Mouse (Mus musculus) forebrain, embryonic 11.5 days (tissue): ENCODE results near the gene Atp2c2. TPM values are rescaled to one million over a fixed set of nuclear protein-coding genes. Genes with fewer than 3 reads are reported as not detected.
A peak's percentile ranks its signal among the peaks of the same experiment; 100 is the strongest.

Source experiments
- ATAC-seq: fragments of 200-750 bp; cut with Nextera tagmentation; replicated peaks from 2 replicates; pipeline ENCODE4 v1.8.0; 2017; ENCODE audit warnings: moderate TSS enrichment; ENCODE audit not compliant: low FRiP score
- DNase-seq: peaks from one replicate; pipeline ENCODE4 v3.0.0-alpha.2; 2017; ENCODE audit warnings: low spot score
- H3K27ac ChIP-seq: fragments of 300-500 bp; sonication (generic); 2 replicates; pipeline ENCODE4 v1.5.1; 2014; ENCODE audit warnings: low read depth, low read length
- H3K27me3 ChIP-seq: fragments of 300-500 bp; sonication (generic); 2 replicates; pipeline ENCODE4 v1.6.1; 2014; ENCODE audit warnings: mild to moderate bottlenecking, low read length, mixed read lengths; ENCODE audit not compliant: control insufficient read depth, insufficient read depth
- H3K36me3 ChIP-seq: fragments of 300-500 bp; sonication (generic); 2 replicates; pipeline ENCODE4 v1.6.1; 2014; ENCODE audit warnings: mild to moderate bottlenecking, low read length, moderate library complexity, mixed read lengths; ENCODE audit not compliant: control insufficient read depth, insufficient read depth
- H3K4me1 ChIP-seq: fragments of 300-500 bp; sonication (generic); replicated peaks from 2 replicates; pipeline ENCODE4 v1.6.1; 2014; ENCODE audit warnings: low read length, mixed read lengths; ENCODE audit not compliant: control insufficient read depth, insufficient read depth
- H3K4me2 ChIP-seq: fragments of 300-500 bp; sonication (generic); 2 replicates; pipeline ENCODE4 v1.6.1; 2014; ENCODE audit warnings: low read depth, mild to moderate bottlenecking, low read length, moderate library complexity, mixed read lengths; ENCODE audit not compliant: severe bottlenecking
- H3K4me3 ChIP-seq: fragments of 300-500 bp; sonication (generic); 2 replicates; pipeline ENCODE4 v1.5.1; 2014; ENCODE audit warnings: low read depth, low read length
- H3K9ac ChIP-seq: fragments of 300-500 bp; sonication (generic); 2 replicates; pipeline ENCODE4 v1.6.1; 2014; ENCODE audit warnings: low read length
- H3K9me3 ChIP-seq: fragments of 300-500 bp; sonication (generic); 2 replicates; pipeline ENCODE4 v1.6.1; 2016; ENCODE audit warnings: low read length, mixed read lengths; ENCODE audit not compliant: control insufficient read depth
- WGBS: fragments of 180-500 bp; shearing (Covaris S2); extraction: QIAGEN DNeasy Blood & Tissue Kit; methylation state at CpG from one replicate; pipeline ENCODE4 v1.1.7; 2014; 5-methylcytosine and 5-hydroxymethylcytosine counted together
- polyA plus RNA-seq: library from polyadenylated mRNA; unstranded; fragments of >200 nt; fragmentation: Nextera tagmentation; extraction: Ambion mirVana; gene quantifications from 2 replicates; pipeline ENCODE4 v1.2.1, GENCODE M21; 2014

The Atp2c2 gene
- 1.0 and 1.7 TPM in 2 replicates for polyA plus RNA-seq

DNA sequence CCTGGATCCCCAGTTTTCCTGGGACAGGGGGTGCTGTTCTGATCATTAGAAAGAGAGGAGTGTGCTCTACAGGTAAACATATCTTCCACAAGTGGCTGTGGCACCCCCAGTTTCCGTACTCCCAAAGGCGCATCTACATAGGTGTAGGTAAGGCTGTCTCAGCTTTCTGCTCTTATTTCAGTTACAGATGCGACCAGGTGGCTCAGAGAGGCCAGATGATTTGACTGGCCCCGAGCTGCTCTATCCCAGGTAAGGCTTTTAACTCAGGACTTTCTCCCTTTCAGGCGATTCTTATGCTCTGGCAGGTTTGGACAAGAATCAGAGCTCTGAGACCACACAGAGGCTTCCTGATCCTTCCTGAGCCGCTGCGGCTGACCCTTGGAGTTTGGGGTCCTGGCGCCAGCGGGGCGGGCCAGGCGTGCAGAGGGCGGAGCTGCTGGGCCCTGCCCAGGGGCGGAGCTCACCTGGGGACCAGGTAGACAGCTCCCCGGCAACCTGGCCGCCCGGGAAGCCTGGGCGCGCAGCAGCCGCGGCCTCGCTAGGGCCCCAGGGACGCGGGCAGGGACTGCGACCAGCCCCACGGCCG is at the start of gene Atp2c2:
Gene Atp2c2 (plus strand): TSS at position 461 of the 586 bp plus-strand sequence.
- Histone ChIP-seq H3K4me2 (no peak within 1 kb of the TSS), H3K36me3 (no peaks in the 10 kb centered on the region), H3K9me3 (no peaks in the 10 kb centered on the region), H3K27ac (no peak within 1 kb of the TSS), H3K9ac (no peak within 1 kb of the TSS), H3K4me3 (no peak within 1 kb of the TSS), H3K27me3 (peaks cover 29% of the 10 kb centered on the region), H3K4me1 (no peaks in the 10 kb centered on the region; the same call in 1 of the 2 replicates)
- DNase-seq (no peak), ATAC-seq (no peak)
- 2% methylated on average over 26 of the region's 26 CpGs for WGBS

GRCm38 (mm10) chr8:119651324-119651723 is 48.5 kb upstream of the Atp2c2 start:
- no peak overlapping the region for H3K4me2 ChIP-seq
- 71% methylated on average over 2 of the region's 2 CpGs for WGBS
- no peaks in the 10 kb centered on the region; the same call in 1 of the 2 replicates for H3K9me3 ChIP-seq
- H3K36me3 ChIP-seq, result no peaks in the 10 kb centered on the region
- DNase-seq (no peak), ATAC-seq (no peak)
- H3K4me3 ChIP-seq, result no peak overlapping the region
- H3K4me1 ChIP-seq, result no peaks in the 10 kb centered on the region
- no peak overlapping the region for H3K9ac ChIP-seq
- H3K27me3 ChIP-seq, result no peaks in the 10 kb centered on the region
- no peak overlapping the region for H3K27ac ChIP-seq

- Histone ChIP-seq H3K4me3 (no peak overlapping the region), H3K27ac (no peak overlapping the region), H3K4me2 (no peak overlapping the region), H3K4me1 (peaks cover 6% of the 10 kb centered on the region; the same call in 1 of the 2 replicates), H3K9ac (no peak overlapping the region), H3K27me3 (no peaks in the 10 kb centered on the region), H3K36me3 (no peaks in the 10 kb centered on the region), H3K9me3 (no peaks in the 10 kb centered on the region)
- DNase-seq (no peak), ATAC-seq (no peak)
- 63% methylated on average over 5 of the region's 5 CpGs for WGBS
These were observed 42.9 kb upstream of the Atp2c2 start for GRCm38 (mm10) chr8:119656709-119657464.

DNA sequence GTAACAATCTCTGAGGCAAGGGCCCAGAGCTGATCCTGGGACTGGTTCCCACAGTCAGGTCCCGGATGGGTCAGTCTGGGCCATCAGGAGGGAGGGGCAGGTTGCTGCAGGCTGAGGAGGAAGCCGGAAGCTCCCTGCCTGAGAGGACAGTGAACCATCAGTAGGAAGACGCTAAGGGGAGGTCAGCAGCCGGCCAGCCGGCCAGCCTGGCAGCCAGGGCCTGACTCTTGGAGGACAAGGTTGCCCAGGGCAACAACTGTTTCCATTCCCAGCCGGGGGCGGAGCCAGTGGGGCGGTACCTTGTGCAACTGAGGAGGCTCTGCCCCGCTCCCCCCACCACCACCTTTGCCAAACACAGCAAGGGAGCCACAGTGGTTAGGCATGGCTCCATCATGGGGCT is 38.7 kb upstream of the Atp2c2 start:
- ATAC-seq (peak; percentile 27; the same call in 1 of the 2 replicates), DNase-seq (peak; percentile 67)
- H3K9ac ChIP-seq, result no peak overlapping the region; the same call in 1 of the 2 replicates
- no peak overlapping the region for H3K27ac ChIP-seq
- H3K4me2 ChIP-seq, result no peak overlapping the region
- WGBS, result 7% methylated on average over 9 of the region's 9 CpGs
- no peaks in the 10 kb centered on the region for H3K36me3 ChIP-seq
- H3K4me3 ChIP-seq, result no peak overlapping the region
- H3K4me1 ChIP-seq, result peaks cover 6% of the 10 kb centered on the region; the same call in 1 of the 2 replicates
- H3K9me3 ChIP-seq, result no peaks in the 10 kb centered on the region
- H3K27me3 ChIP-seq, result no peaks in the 10 kb centered on the region

- no peaks in the 10 kb centered on the region for H3K36me3 ChIP-seq
- H3K4me3 ChIP-seq, result no peak overlapping the region
- WGBS, result 69% methylated on average over 6 of the region's 6 CpGs
- H3K9ac ChIP-seq, result no peak overlapping the region
- DNase-seq (no peak), ATAC-seq (no peak)
- H3K27ac ChIP-seq, result no peak overlapping the region
- H3K4me2 ChIP-seq, result no peak overlapping the region
- peaks cover 9% of the 10 kb centered on the region; the same call in 1 of the 2 replicates for H3K4me1 ChIP-seq
- H3K27me3 ChIP-seq, result no peaks in the 10 kb centered on the region
- no peaks in the 10 kb centered on the region for H3K9me3 ChIP-seq
These were observed 37.9 kb upstream of the Atp2c2 start for GRCm38 (mm10) chr8:119661892-119662291.

DNA sequence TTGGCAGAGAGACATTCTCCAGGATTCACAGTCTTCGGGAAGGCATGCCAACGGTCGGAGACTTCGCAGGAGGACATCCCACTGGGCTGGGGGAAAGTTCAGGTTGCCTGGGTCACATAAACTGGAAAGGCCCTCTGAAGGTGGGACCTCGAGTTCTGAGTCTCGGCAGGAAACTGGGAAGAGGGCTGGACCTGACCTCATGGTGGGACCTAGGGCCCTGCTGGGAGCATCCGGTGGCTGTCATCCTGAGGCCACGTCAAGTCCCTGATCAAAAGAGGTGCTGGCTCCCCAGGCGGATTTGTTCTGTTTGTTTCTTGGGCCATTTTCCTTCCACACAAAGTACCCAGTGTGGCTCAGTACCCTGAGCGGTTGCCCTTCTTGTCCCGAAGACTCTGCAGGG is 36.4 kb upstream of the Atp2c2 start:
- ATAC-seq (no peak), DNase-seq (no peak)
- Histone ChIP-seq H3K4me1 (peaks cover 9% of the 10 kb centered on the region; the same call in 1 of the 2 replicates), H3K9ac (no peak overlapping the region), H3K27ac (no peak overlapping the region), H3K27me3 (no peaks in the 10 kb centered on the region), H3K4me2 (no peak overlapping the region), H3K4me3 (no peak overlapping the region), H3K9me3 (no peaks in the 10 kb centered on the region), H3K36me3 (no peaks in the 10 kb centered on the region)
- 69% methylated on average over 11 of the region's 11 CpGs for WGBS

DNA sequence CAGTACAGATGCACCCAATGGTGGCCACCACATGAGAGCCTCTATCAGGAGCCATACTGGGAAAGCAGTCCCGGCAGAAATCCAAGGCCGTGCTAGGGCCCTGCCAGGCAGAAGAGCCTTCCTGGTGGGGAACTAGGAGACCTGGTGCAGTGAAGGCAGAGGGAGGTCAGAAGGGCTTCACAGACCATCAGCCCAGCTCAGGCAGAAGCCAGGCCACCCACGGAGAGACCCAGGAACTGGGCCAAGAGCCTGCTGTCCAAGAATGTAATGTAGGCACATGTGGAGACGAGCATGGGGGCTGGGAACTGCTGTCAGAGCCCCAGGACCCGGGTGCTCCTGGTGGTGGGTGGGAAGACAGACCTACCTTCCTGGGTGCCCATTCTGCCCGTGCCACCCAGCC is 34.5 kb upstream of the Atp2c2 start:
- Histone ChIP-seq H3K27ac (no peak overlapping the region), H3K9ac (no peak overlapping the region), H3K36me3 (no peaks in the 10 kb centered on the region), H3K9me3 (no peaks in the 10 kb centered on the region), H3K4me3 (no peak overlapping the region), H3K27me3 (no peaks in the 10 kb centered on the region), H3K4me1 (peaks cover 9% of the 10 kb centered on the region; the same call in 1 of the 2 replicates), H3K4me2 (no peak overlapping the region)
- ATAC-seq (no peak), DNase-seq (no peak)
- 79% methylated on average over 6 of the region's 6 CpGs for WGBS

DNA sequence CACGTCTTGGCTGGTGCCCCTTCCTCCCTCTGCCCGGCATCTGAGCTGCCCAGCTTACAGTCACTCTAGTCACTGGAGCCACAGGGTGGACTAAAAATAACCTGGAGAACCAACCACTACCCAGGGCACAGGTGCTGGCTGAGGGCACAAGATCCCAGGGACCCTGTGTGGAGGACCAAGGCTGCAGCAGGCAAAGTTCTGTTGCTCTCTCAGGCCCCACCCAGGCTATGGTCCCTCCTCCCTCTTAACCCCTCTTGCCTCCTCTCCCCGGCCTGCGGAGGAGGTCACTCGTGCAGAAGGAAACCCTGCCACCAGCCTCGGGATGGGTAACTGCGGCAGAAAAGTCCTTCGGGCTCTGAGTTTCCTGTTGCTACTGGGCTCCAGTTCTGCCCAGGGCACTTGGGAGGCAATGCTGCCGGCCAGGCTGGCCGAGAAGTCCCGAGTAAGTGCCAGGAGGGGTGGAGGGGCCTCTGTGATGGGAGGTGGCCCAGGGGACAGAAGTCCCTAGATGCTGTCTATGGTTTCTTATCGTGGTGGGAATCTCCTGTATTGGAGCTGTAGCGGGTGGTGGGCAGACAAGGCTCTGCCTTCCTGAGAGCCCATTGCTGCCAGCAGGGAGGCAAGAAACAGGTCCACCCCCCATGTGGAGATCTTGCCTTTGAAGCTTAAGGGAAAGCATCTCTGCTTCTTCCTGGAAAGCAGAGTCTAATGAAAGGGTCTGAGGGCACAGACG is 33.4 kb upstream of the Atp2c2 start, which contains the start of gene Wfdc1:
Gene Wfdc1 (plus strand): TSS at position 147 of the 733 bp plus-strand sequence.
- Histone ChIP-seq H3K4me3 (no peak within 1 kb of the TSS), H3K4me2 (no peak within 1 kb of the TSS), H3K27ac (no peak within 1 kb of the TSS), H3K9me3 (no peaks in the 10 kb centered on the region), H3K9ac (no peak within 1 kb of the TSS), H3K4me1 (0 out of 2 replicates have a peak, but pooled peaks cover 3% of the 10 kb centered on the region), H3K36me3 (no peaks in the 10 kb centered on the region), H3K27me3 (no peaks in the 10 kb centered on the region)
- no peak for DNase-seq
- WGBS, result 20% methylated on average over 14 of the region's 14 CpGs
- ATAC-seq, result no peak
